Mouse (Mus musculus): ENCODE measurements around the gene Slc9a9.

Gene Slc9a9

GRCm38 (mm10) chr9:94945569-94946135, 275.9 kb downstream of the Slc9a9 start:
- no peak for DNase-seq (ENCODE audit: low read depth in 1 of 2, low spot score in 2 of 2)

- DNase-seq (ENCODE audit: low read depth in 1 of 2, low spot score in 2 of 2), result no peak
Measured at GRCm38 (mm10) chr9:94947246-94947645, 277.5 kb downstream of the Slc9a9 start.

GRCm38 (mm10) chr9:94950676-94951075, 281.0 kb downstream of the Slc9a9 start:
- DNase-seq (ENCODE audit: low read depth in 1 of 2, low spot score in 2 of 2), result no peak

- DNase-seq (ENCODE audit: low read depth in 1 of 2, low spot score in 2 of 2), result no peak
Measured at GRCm38 (mm10) chr9:94955645-94956044, 285.9 kb downstream of the Slc9a9 start.

- DNase-seq (ENCODE audit: low read depth in 1 of 2, low spot score in 2 of 2), result no peak
Measured at GRCm38 (mm10) chr9:94958382-94958781, 288.7 kb downstream of the Slc9a9 start.

GRCm38 (mm10) chr9:94968596-94969120, 298.9 kb downstream of the Slc9a9 start:
- no peak for DNase-seq (ENCODE audit: low read depth in 1 of 2, low spot score in 2 of 2)

GRCm38 (mm10) chr9:94969131-94969530, 299.4 kb downstream of the Slc9a9 start:
- no peak for DNase-seq (ENCODE audit: low read depth in 1 of 2, low spot score in 2 of 2)

GRCm38 (mm10) chr9:94972021-94972420, 302.3 kb downstream of the Slc9a9 start:
- no peak for DNase-seq (ENCODE audit: low read depth in 1 of 2, low spot score in 2 of 2)

GRCm38 (mm10) chr9:94972693-94973092, 303.0 kb downstream of the Slc9a9 start:
- no peak for DNase-seq (ENCODE audit: low read depth in 1 of 2, low spot score in 2 of 2)

- DNase-seq (ENCODE audit: low read depth in 1 of 2, low spot score in 2 of 2), result no peak
Measured at GRCm38 (mm10) chr9:94976191-94976590, 306.5 kb downstream of the Slc9a9 start.

GRCm38 (mm10) chr9:94993575-94993974, 323.9 kb downstream of the Slc9a9 start:
- DNase-seq (ENCODE audit: low read depth in 1 of 2, low spot score in 2 of 2), result no peak

GRCm38 (mm10) chr9:95020136-95020706, 350.5 kb downstream of the Slc9a9 start:
- DNase-seq (ENCODE audit: low read depth in 1 of 2, low spot score in 2 of 2), result no peak

- no peak for DNase-seq (ENCODE audit: low read depth in 1 of 2, low spot score in 2 of 2)
Measured at GRCm38 (mm10) chr9:95034140-95034970, 364.6 kb downstream of the Slc9a9 start.

GRCm38 (mm10) chr9:95036209-95036608, 366.5 kb downstream of the Slc9a9 start:
- DNase-seq (ENCODE audit: low read depth in 1 of 2, low spot score in 2 of 2), result no peak

- no peak for DNase-seq (ENCODE audit: low read depth in 1 of 2, low spot score in 2 of 2)
Measured at GRCm38 (mm10) chr9:95042420-95042819, 372.7 kb downstream of the Slc9a9 start.

GRCm38 (mm10) chr9:95052160-95052559, 382.5 kb downstream of the Slc9a9 start:
- no peak for DNase-seq (ENCODE audit: low read depth in 1 of 2, low spot score in 2 of 2)

GRCm38 (mm10) chr9:95053183-95053582, 383.5 kb downstream of the Slc9a9 start:
- no peak for DNase-seq (ENCODE audit: low read depth in 1 of 2, low spot score in 2 of 2)

GRCm38 (mm10) chr9:95055843-95056242, 386.1 kb downstream of the Slc9a9 start:
- no peak for DNase-seq (ENCODE audit: low read depth in 1 of 2, low spot score in 2 of 2)

GRCm38 (mm10) chr9:95060702-95061101, 391.0 kb downstream of the Slc9a9 start:
- DNase-seq (ENCODE audit: low read depth in 1 of 2, low spot score in 2 of 2), result no peak

GRCm38 (mm10) chr9:95067037-95067436, 397.3 kb downstream of the Slc9a9 start:
- no peak for DNase-seq (ENCODE audit: low read depth in 1 of 2, low spot score in 2 of 2)

GRCm38 (mm10) chr9:95068466-95068865, 398.8 kb downstream of the Slc9a9 start:
- no peak for DNase-seq (ENCODE audit: low read depth in 1 of 2, low spot score in 2 of 2)
